Mouse (Mus musculus): Measurements from ENCODE around the gene Csn1s2a. TPM values are rescaled to one million over a fixed set of nuclear protein-coding genes. Genes with fewer than 3 reads are reported as not detected.
"Not testable (repeated sequence)": the region's sequence is repeated elsewhere in the genome, so short reads cannot be mapped to it uniquely, and the experiment has no call there.

The Csn1s2a gene
- not detected in 2 replicates for polyA plus RNA-seq (2015; fragmentation: Nextera tagmentation; extraction: Ambion mirVana)

DNA sequence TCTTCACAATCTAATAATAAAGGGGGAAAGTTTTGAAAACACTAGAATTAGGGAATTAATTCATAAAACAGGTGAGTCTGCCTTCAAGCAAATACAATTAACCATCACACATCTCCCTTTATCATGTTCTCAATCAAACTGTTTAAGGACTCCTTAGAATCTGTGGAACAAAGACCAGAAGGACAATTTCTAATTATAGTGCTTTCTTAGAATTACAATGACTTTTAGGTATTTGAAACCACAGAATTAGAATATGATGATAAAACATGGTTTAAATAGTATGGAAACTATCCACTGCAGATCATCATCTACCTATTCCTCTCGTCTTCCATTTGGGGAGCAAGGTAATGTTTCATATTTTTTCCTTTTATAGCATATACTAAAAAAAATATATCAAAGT lies at the start of gene Csn1s2a:
Gene Csn1s2a, plus strand, starts transcription at position 301 of the 400 bp plus-strand sequence.
- H3K9ac ChIP-seq: no peak within 1 kb of the TSS
- H3K9me3 ChIP-seq: no peaks in the 10 kb centered on the region
- H3K4me1 ChIP-seq: no peaks in the 10 kb centered on the region
- WGBS: 68% methylated on average over 1 of the region's 1 CpGs
- H3K4me2 ChIP-seq: no peak within 1 kb of the TSS
- H3K4me3 ChIP-seq: no peak within 1 kb of the TSS
- H3K36me3 ChIP-seq: no peaks in the 10 kb centered on the region
- no peak within 1 kb of the TSS for H3K27ac ChIP-seq
- no peak for ATAC-seq (ENCODE audit: borderline replicate concordance, extremely low read depth, low FRiP score, low TSS enrichment)
- H3K27me3 ChIP-seq: no peaks in the 10 kb centered on the region

DNA sequence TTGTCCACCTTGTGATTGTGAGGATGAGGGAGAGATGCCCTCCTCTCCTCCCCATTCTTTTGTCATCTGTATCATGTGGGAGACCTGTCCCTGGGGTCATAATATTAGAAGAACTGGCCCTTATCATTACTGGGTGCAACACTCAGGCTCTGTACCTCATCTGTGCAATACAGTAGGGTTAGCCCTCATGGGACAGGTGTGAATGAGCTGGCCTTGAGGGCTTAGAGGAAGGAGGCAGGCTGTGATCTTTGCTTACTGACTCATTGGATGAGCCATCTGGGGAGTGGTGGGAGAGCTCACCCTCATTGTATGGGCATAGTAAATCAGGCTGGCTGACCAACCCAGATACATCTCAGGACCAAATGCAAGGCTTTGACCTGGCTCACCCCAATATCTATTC lies 39.5 kb upstream of the Csn1s2a start:
- Histone ChIP-seq H3K4me3 (no peak overlapping the region), H3K9me3 (no peaks in the 10 kb centered on the region), H3K36me3 (no peaks in the 10 kb centered on the region), H3K27ac (no peak overlapping the region), H3K9ac (no peak overlapping the region), H3K4me2 (no peak overlapping the region), H3K27me3 (no peaks in the 10 kb centered on the region), H3K4me1 (no peaks in the 10 kb centered on the region)
- ATAC-seq (ENCODE audit: borderline replicate concordance, extremely low read depth, low FRiP score, low TSS enrichment): peak; percentile 42; the same call in 1 of the 2 replicates

DNA sequence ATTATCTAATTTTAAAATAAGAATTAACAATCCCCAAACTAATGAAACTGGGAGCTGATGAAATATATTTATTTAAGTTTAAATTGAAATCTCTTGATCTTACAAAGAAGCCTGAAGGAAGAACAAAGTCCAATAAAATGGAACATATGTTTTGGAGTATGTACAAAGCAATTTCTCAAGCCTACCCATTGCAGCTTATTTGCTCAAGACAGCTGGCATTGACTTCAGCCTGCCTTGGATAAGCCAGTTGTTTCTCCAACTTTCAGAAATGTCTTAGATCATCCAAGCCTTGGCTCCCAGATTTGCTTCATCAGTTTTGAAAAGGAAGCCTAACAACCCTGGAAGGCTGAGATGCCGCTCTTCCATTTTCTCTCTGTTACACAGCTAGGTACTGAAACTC lies 20.9 kb upstream of the Csn1s2a start:
- H3K36me3 ChIP-seq: no peaks in the 10 kb centered on the region
- H3K9ac ChIP-seq: no peak overlapping the region
- no peaks in the 10 kb centered on the region for H3K27me3 ChIP-seq
- no peak overlapping the region for H3K27ac ChIP-seq
- H3K4me2 ChIP-seq: no peak overlapping the region
- no peaks in the 10 kb centered on the region for H3K4me1 ChIP-seq
- H3K4me3 ChIP-seq: no peak overlapping the region
- H3K9me3 ChIP-seq: no peaks in the 10 kb centered on the region
- 88% methylated on average over 1 of the region's 1 CpGs for WGBS
- ATAC-seq (ENCODE audit: borderline replicate concordance, extremely low read depth, low FRiP score, low TSS enrichment): no peak

DNA sequence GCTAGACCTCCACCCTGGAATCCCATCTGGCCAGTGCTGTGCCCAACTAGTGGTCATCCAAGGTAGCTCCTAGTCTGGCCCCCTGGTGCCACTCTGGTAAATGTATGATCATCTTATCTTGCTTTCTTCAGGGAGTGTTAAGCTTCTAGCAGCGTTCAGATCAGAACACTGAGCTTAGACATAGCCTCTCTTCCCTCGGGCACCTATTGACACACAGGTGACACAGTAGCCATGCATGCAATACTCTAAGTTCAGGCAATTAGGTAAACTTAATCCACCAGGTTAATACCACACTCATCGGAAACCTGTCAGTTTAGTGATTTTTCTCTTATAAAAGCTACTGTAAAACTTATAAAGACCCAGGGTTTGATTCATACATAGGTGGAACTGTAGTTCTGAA lies 9.8 kb upstream of the Csn1s2a start:
- WGBS: 74% methylated on average over 3 of the region's 3 CpGs
- ATAC-seq (ENCODE audit: borderline replicate concordance, extremely low read depth, low FRiP score, low TSS enrichment): no peak
- Histone ChIP-seq H3K36me3 (no peaks in the 10 kb centered on the region), H3K27me3 (no peaks in the 10 kb centered on the region), H3K9me3 (no peaks in the 10 kb centered on the region; the same call in 1 of the 2 replicates), H3K4me1 (no peaks in the 10 kb centered on the region), H3K4me2 (no peak overlapping the region), H3K9ac (no peak overlapping the region), H3K4me3 (no peak overlapping the region), H3K27ac (no peak overlapping the region)

DNA sequence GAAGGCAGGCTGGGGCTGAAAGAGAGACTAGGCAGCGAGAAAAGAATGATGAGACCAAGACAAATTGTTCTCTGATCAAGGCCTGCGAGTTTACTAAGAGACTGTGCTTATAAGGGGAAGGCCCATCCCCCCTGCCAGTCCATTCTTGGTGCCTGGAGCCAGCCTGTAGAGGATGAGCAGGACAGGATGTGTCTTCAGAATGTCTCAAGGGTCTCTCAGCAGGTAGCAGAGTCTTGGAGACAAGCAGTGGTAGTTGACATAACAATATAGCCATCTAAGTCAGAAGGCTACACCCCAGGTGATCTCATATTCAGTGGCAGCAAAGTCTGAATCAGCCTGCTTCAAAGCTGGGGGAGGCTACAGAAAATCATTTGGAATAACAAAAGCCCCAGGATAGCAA lies 2.2 kb upstream of the Csn1s2a start:
- not testable (repeated sequence) for H3K9ac ChIP-seq; H3K4me1 ChIP-seq; ATAC-seq (ENCODE audit: borderline replicate concordance, extremely low read depth, low FRiP score, low TSS enrichment); H3K36me3 ChIP-seq; H3K9me3 ChIP-seq; H3K27ac ChIP-seq; H3K4me2 ChIP-seq; H3K4me3 ChIP-seq; H3K27me3 ChIP-seq
- WGBS: 42% methylated on average over 2 of the region's 2 CpGs

DNA sequence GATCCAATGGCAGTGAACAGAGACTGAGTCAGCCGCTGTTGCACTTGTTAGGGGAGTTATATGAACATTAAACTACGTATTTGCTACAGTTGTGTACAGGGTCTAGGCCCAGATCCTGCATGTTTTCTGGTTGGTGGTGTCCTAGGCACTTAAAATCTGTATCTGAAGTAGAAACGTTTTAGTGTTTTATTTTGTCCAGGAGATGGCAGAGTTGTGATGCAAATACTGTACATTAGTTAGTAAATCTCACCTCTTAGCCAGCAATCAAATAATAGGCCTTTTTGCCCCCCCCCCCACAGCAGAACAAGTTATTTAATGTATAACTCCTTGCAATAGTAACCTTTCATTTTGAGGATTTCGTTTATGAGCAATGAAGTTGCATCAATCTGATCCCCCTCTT lies 8.4 kb downstream of the Csn1s2a start:
- no peak overlapping the region for H3K4me3 ChIP-seq
- H3K4me1 ChIP-seq: no peaks in the 10 kb centered on the region
- no peak for ATAC-seq (ENCODE audit: borderline replicate concordance, extremely low read depth, low FRiP score, low TSS enrichment)
- H3K9ac ChIP-seq: no peak overlapping the region
- 44% methylated on average over 4 of the region's 4 CpGs for WGBS
- H3K27me3 ChIP-seq: no peaks in the 10 kb centered on the region
- H3K9me3 ChIP-seq: no peaks in the 10 kb centered on the region
- H3K4me2 ChIP-seq: no peak overlapping the region
- no peaks in the 10 kb centered on the region for H3K36me3 ChIP-seq
- H3K27ac ChIP-seq: no peak overlapping the region

DNA sequence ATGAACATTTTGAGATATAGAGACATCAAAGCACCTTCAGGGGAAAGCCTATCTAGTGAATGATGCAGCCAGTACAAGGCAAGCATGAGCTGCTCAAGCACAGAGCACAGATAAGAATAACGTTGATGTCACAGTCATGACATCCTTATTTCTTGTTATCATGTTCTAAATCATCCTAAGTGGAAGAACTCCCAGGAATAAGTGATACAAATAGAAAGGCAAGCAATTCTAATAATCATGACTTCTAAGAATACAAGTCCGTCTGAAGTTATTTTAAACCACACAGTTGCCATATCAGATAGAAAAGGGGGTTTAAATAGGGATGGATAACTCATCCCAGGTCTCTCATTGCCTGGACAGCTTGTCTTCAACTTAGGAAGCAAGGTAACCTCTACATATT lies 33.4 kb downstream of the Csn1s2a start, which contains the start of gene Csn1s2b:
Gene Csn1s2b, plus strand, starts transcription at position 301 of the 400 bp plus-strand sequence.
- H3K9me3 ChIP-seq: no peaks in the 10 kb centered on the region
- no peak within 1 kb of the TSS for H3K27ac ChIP-seq
- WGBS: 53% methylated on average over 2 of the region's 2 CpGs
- H3K4me3 ChIP-seq: no peak within 1 kb of the TSS
- H3K4me2 ChIP-seq: no peak within 1 kb of the TSS
- H3K4me1 ChIP-seq: no peaks in the 10 kb centered on the region
- no peaks in the 10 kb centered on the region for H3K36me3 ChIP-seq
- no peak within 1 kb of the TSS for H3K9ac ChIP-seq
- ATAC-seq (ENCODE audit: borderline replicate concordance, extremely low read depth, low FRiP score, low TSS enrichment): no peak
- no peaks in the 10 kb centered on the region for H3K27me3 ChIP-seq

DNA sequence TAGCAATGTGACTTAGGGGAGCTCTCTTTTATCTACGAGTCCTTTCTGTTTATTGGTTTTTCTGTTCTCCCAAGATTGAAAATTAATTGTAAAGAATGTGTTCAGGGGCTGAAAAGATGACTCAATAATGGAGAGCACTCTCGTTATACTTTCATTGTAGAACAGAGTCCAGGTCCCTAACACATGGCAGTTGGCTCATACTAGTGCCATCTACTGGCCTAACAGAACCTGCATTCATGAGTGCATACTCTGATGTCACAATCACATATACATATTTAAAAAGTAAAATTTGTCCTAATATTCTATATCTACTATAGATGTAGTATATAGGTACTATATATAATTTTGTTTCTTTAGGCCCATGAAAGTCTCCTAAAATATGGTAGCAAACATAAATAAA lies 34.9 kb downstream of the Csn1s2a start:
- no peak for ATAC-seq (ENCODE audit: borderline replicate concordance, extremely low read depth, low FRiP score, low TSS enrichment)
- Histone ChIP-seq H3K27ac (no peak overlapping the region), H3K9ac (no peak overlapping the region), H3K27me3 (no peaks in the 10 kb centered on the region), H3K36me3 (no peaks in the 10 kb centered on the region), H3K4me1 (no peaks in the 10 kb centered on the region), H3K4me2 (no peak overlapping the region), H3K9me3 (no peaks in the 10 kb centered on the region), H3K4me3 (no peak overlapping the region)
- WGBS: 60% methylated on average over 2 of the region's 2 CpGs

DNA sequence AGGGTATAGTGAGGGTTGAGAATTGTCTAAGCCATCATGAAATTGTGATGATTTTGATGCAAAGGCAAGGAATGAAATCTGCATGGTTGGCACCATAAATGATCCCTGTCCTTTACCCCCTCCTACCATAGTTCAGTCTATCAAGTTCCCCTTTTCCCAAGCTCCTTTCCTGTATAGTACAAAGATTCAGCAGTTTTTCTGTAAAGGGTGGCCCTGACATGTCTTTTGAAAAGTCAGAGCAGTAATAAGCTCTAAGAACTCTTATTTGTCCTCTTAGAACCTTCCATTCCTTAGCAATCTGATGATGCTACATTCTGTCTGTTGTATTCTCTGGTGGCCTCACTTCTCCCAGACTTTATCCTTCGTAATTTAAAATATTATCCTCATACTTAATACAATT lies 51.0 kb downstream of the Csn1s2a start, which contains the start of gene Prr27:
Gene Prr27, plus strand, starts transcription at position 301 of the 400 bp plus-strand sequence.
- no peak within 1 kb of the TSS for H3K4me3 ChIP-seq
- WGBS: 56% methylated on average over 1 of the region's 1 CpGs
- H3K27ac ChIP-seq: no peak within 1 kb of the TSS
- no peak within 1 kb of the TSS for H3K4me2 ChIP-seq
- no peaks in the 10 kb centered on the region for H3K9me3 ChIP-seq
- no peaks in the 10 kb centered on the region for H3K36me3 ChIP-seq
- no peak within 1 kb of the TSS for H3K9ac ChIP-seq
- H3K4me1 ChIP-seq: no peaks in the 10 kb centered on the region
- no peaks in the 10 kb centered on the region for H3K27me3 ChIP-seq
- no peak for ATAC-seq (ENCODE audit: borderline replicate concordance, extremely low read depth, low FRiP score, low TSS enrichment)

Other genes starting within 250 kb of the Csn1s2a start
- not detected in 2 replicates for gene Sult1b1, start 236.4 kb upstream of the Csn1s2a start, polyA plus RNA-seq (2015; fragmentation: Nextera tagmentation; extraction: Ambion mirVana)
- 0.10 and 0.24 TPM in 2 replicates for gene Sult1d1, start 205.5 kb upstream of the Csn1s2a start, polyA plus RNA-seq (2015; fragmentation: Nextera tagmentation; extraction: Ambion mirVana)
- gene Sult1e1, start 183.0 kb upstream of the Csn1s2a start, polyA plus RNA-seq (2015; fragmentation: Nextera tagmentation; extraction: Ambion mirVana): not detected in 2 replicates
- gene Csn1s1, start 108.4 kb upstream of the Csn1s2a start, polyA plus RNA-seq (2015; fragmentation: Nextera tagmentation; extraction: Ambion mirVana): not detected in 2 replicates
- 0.40 TPM in 1 of 2 replicates, not detected in the other for gene Csn2, start 74.9 kb upstream of the Csn1s2a start, polyA plus RNA-seq (2015; fragmentation: Nextera tagmentation; extraction: Ambion mirVana)
- gene Csn1s2b, start 33.5 kb downstream of the Csn1s2a start, polyA plus RNA-seq (2015; fragmentation: Nextera tagmentation; extraction: Ambion mirVana): not detected in 2 replicates
- not detected in 2 replicates for gene Prr27, start 51.1 kb downstream of the Csn1s2a start, polyA plus RNA-seq (2015; fragmentation: Nextera tagmentation; extraction: Ambion mirVana)
- not detected in 2 replicates for gene Odam, start 110.5 kb downstream of the Csn1s2a start, polyA plus RNA-seq (2015; fragmentation: Nextera tagmentation; extraction: Ambion mirVana)
- gene Csn3, start 151.0 kb downstream of the Csn1s2a start, polyA plus RNA-seq (2015; fragmentation: Nextera tagmentation; extraction: Ambion mirVana): not detected in 2 replicates
- not detected in 2 replicates for gene 2310003L06Rik, start 194.9 kb downstream of the Csn1s2a start, polyA plus RNA-seq (2015; fragmentation: Nextera tagmentation; extraction: Ambion mirVana)
- gene Gm28434, start 194.9 kb downstream of the Csn1s2a start, polyA plus RNA-seq (2015; fragmentation: Nextera tagmentation; extraction: Ambion mirVana): not detected in 2 replicates
- gene Cabs1, start 204.9 kb downstream of the Csn1s2a start, polyA plus RNA-seq (2015; fragmentation: Nextera tagmentation; extraction: Ambion mirVana): not detected in 2 replicates
- not detected in 2 replicates for gene Smr3a, start 228.0 kb downstream of the Csn1s2a start, polyA plus RNA-seq (2015; fragmentation: Nextera tagmentation; extraction: Ambion mirVana)